Mouse (Mus musculus): Measurements from ENCODE around the gene Sprn.

DNA sequence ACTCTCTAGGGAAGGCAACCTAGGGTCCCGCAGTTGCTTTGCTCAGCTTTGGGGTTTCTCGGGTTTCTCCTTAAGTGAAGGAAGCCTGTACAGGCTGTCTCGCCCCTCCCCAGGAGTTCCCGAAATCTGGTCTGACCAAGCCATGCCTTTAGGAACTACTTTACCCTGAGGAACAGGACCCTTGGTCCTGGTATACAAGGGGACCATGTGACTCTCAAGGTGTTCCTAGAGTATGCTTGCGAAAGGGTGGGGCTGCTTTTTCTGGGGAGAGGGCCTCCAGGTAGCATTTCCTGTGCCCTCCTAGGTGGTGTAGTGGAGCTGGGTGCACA, 28.7 kb downstream of the Sprn start:
- TF ChIP-seq CTCF (IDR thresholded peaks at IDR 0.05; ENCODE audit: borderline replicate concordance, control insufficient read depth, extremely low read depth, insufficient read depth, low read length, poor library complexity) (no peak), POLR2A (IDR thresholded peaks at IDR 0.05; ENCODE audit: control insufficient read depth, extremely low read depth, insufficient read depth, low read length, poor library complexity) (no peak)

Data from thymus, adult 2 months (tissue).